Mouse (Mus musculus) right cerebral cortex, adult 18-20 months (tissue): Measurements from ENCODE around the gene Rimklb.

Source experiments
- DNase-seq: peaks from one replicate; pipeline ENCODE4 v3.0.0; 2022; ENCODE audit warnings: mixed read lengths

Rimklb gene

GRCm38 (mm10) chr6:122416347-122416746, 82.2 kb downstream of the Rimklb start:
- no peak for DNase-seq

- no peak for DNase-seq
Measured at GRCm38 (mm10) chr6:122411281-122411680, 87.3 kb downstream of the Rimklb start.

- DNase-seq: peak; percentile 19
Measured at GRCm38 (mm10) chr6:122402240-122402639, 96.3 kb downstream of the Rimklb start.

- DNase-seq: no peak
Measured at GRCm38 (mm10) chr6:122400263-122400662, 98.3 kb downstream of the Rimklb start.
